Mouse (Mus musculus) midbrain, embryonic 10.5 days (tissue): Measurements from ENCODE around the gene Nsg1. TPM values are rescaled to one million over a fixed set of nuclear protein-coding genes. Genes with fewer than 3 reads are reported as not detected.

Experiments used
- DNase-seq: peaks from one replicate; pipeline ENCODE4 v3.0.0-alpha.2; 2017; ENCODE audit warnings: low spot score
- H3K27ac ChIP-seq: fragments of 300-500 bp; sonication (generic); replicated peaks from 2 replicates; pipeline ENCODE4 v1.5.1; 2016; ENCODE audit warnings: mild to moderate bottlenecking
- H3K27me3 ChIP-seq: fragments of 300-500 bp; sonication (generic); 2 replicates; pipeline ENCODE4 v1.6.1; 2016; ENCODE audit warnings: low read depth, mild to moderate bottlenecking; ENCODE audit not compliant: poor library complexity, severe bottlenecking
- H3K36me3 ChIP-seq: fragments of 300-500 bp; sonication (generic); 2 replicates; pipeline ENCODE4 v1.6.1; 2016; ENCODE audit warnings: mild to moderate bottlenecking, moderate library complexity
- H3K4me1 ChIP-seq: fragments of 300-500 bp; sonication (generic); 2 replicates; pipeline ENCODE4 v1.6.1; 2016
- H3K4me3 ChIP-seq: fragments of 300-500 bp; sonication (generic); 2 replicates; pipeline ENCODE4 v1.5.1; 2016; ENCODE audit warnings: mild to moderate bottlenecking, moderate library complexity
- H3K9me3 ChIP-seq: fragments of 300-500 bp; sonication (generic); replicated peaks from 2 replicates; pipeline ENCODE4 v1.6.1; 2016; ENCODE audit warnings: mild to moderate bottlenecking
- WGBS: fragments of 180-500 bp; shearing (Covaris S2); methylation state at CpG from one replicate; pipeline ENCODE4 v1.1.7; 2016; 5-methylcytosine and 5-hydroxymethylcytosine counted together
- polyA plus RNA-seq: library from polyadenylated mRNA; unstranded; fragments of >200 nt; fragmentation: Nextera tagmentation; extraction: Ambion mirVana; gene quantifications from 2 replicates; pipeline ENCODE4 v1.2.1, GENCODE M21; 2016

The Nsg1 gene
- polyA plus RNA-seq, 1 experiment from 2014 or later: 115 TPM

GRCm38 (mm10) chr5:38129339-38129738, 30.4 kb downstream of the Nsg1 start:
- no peak overlapping the region for H3K27ac ChIP-seq
- WGBS: 94% methylated on average over 2 of the region's 2 CpGs
- H3K4me3 ChIP-seq: no peak overlapping the region
- no peaks in the 10 kb centered on the region for H3K27me3 ChIP-seq
- H3K9me3 ChIP-seq: no peaks in the 10 kb centered on the region
- peaks cover 35% of the 10 kb centered on the region for H3K36me3 ChIP-seq
- H3K4me1 ChIP-seq: no peaks in the 10 kb centered on the region
- DNase-seq: no peak

GRCm38 (mm10) chr5:38126519-38127306, 33.0 kb downstream of the Nsg1 start:
- Histone ChIP-seq H3K4me3 (no peak overlapping the region), H3K27me3 (no peaks in the 10 kb centered on the region), H3K27ac (peak overlapping the region; percentile 1; the same call in 1 of the 2 replicates), H3K4me1 (no peaks in the 10 kb centered on the region), H3K36me3 (peaks cover 47% of the 10 kb centered on the region), H3K9me3 (no peaks in the 10 kb centered on the region)
- no peak for DNase-seq
- whole genome bisulfite sequencing: 87% methylated on average over 13 of the region's 13 CpGs

- WGBS: 94% methylated on average over 7 of the region's 7 CpGs
- DNase-seq: no peak
- H3K27me3 ChIP-seq: no peaks in the 10 kb centered on the region
- H3K36me3 ChIP-seq: peaks cover 33% of the 10 kb centered on the region
- H3K27ac ChIP-seq: no peak overlapping the region
- H3K9me3 ChIP-seq: no peaks in the 10 kb centered on the region
- H3K4me3 ChIP-seq: no peak overlapping the region
- no peaks in the 10 kb centered on the region for H3K4me1 ChIP-seq
Observed at GRCm38 (mm10) chr5:38121699-38122098, 38.0 kb downstream of the Nsg1 start.

GRCm38 (mm10) chr5:38119268-38119667, 40.4 kb downstream of the Nsg1 start:
- 91% methylated on average over 5 of the region's 5 CpGs for WGBS
- Histone ChIP-seq H3K27ac (no peak overlapping the region), H3K4me3 (no peak overlapping the region), H3K36me3 (peaks cover 43% of the 10 kb centered on the region), H3K4me1 (no peaks in the 10 kb centered on the region), H3K27me3 (no peaks in the 10 kb centered on the region), H3K9me3 (no peaks in the 10 kb centered on the region)
- no peak for DNase-seq

- 77% methylated on average over 1 of the region's 1 CpGs for WGBS
- Histone ChIP-seq H3K9me3 (no peaks in the 10 kb centered on the region), H3K27me3 (no peaks in the 10 kb centered on the region), H3K27ac (no peak overlapping the region), H3K4me1 (no peaks in the 10 kb centered on the region), H3K4me3 (no peak overlapping the region), H3K36me3 (peaks cover 35% of the 10 kb centered on the region)
- no peak for DNase-seq
Observed at GRCm38 (mm10) chr5:38117056-38117455, 42.7 kb downstream of the Nsg1 start.

- Histone ChIP-seq H3K36me3 (peaks cover 43% of the 10 kb centered on the region), H3K27ac (no peak overlapping the region), H3K27me3 (no peaks in the 10 kb centered on the region), H3K4me1 (no peaks in the 10 kb centered on the region), H3K4me3 (no peak overlapping the region), H3K9me3 (no peaks in the 10 kb centered on the region)
- DNase-seq: no peak
- 96% methylated on average over 2 of the region's 2 CpGs for WGBS
Observed at GRCm38 (mm10) chr5:38114526-38114925, 45.2 kb downstream of the Nsg1 start.

- 91% methylated on average over 10 of the region's 10 CpGs for WGBS
- H3K9me3 ChIP-seq: no peaks in the 10 kb centered on the region
- peaks cover 43% of the 10 kb centered on the region for H3K36me3 ChIP-seq
- no peak overlapping the region for H3K27ac ChIP-seq
- DNase-seq: no peak
- 0 out of 2 replicates have a peak, but pooled peaks cover 4% of the 10 kb centered on the region for H3K4me1 ChIP-seq
- no peak overlapping the region for H3K4me3 ChIP-seq
- no peaks in the 10 kb centered on the region for H3K27me3 ChIP-seq
Observed at GRCm38 (mm10) chr5:38106807-38107206, 52.9 kb downstream of the Nsg1 start.

GRCm38 (mm10) chr5:38106080-38106697, 53.5 kb downstream of the Nsg1 start:
- peaks cover 41% of the 10 kb centered on the region for H3K36me3 ChIP-seq
- WGBS: 94% methylated on average over 14 of the region's 14 CpGs
- no peak overlapping the region for H3K4me3 ChIP-seq
- H3K27ac ChIP-seq: no peak overlapping the region
- DNase-seq: no peak
- H3K27me3 ChIP-seq: no peaks in the 10 kb centered on the region
- 0 out of 2 replicates have a peak, but pooled peaks cover 4% of the 10 kb centered on the region for H3K4me1 ChIP-seq
- H3K9me3 ChIP-seq: no peaks in the 10 kb centered on the region

GRCm38 (mm10) chr5:38102945-38103344, 56.8 kb downstream of the Nsg1 start:
- Histone ChIP-seq H3K27ac (no peak overlapping the region), H3K9me3 (no peaks in the 10 kb centered on the region), H3K27me3 (no peaks in the 10 kb centered on the region), H3K4me3 (no peak overlapping the region), H3K36me3 (peaks cover 28% of the 10 kb centered on the region), H3K4me1 (0 out of 2 replicates have a peak, but pooled peaks cover 4% of the 10 kb centered on the region)
- 80% methylated on average over 2 of the region's 2 CpGs for WGBS
- no peak for DNase-seq

GRCm38 (mm10) chr5:38099139-38099676, 60.5 kb downstream of the Nsg1 start:
- no peaks in the 10 kb centered on the region for H3K9me3 ChIP-seq
- H3K27ac ChIP-seq: no peak overlapping the region
- H3K4me3 ChIP-seq: no peak overlapping the region
- H3K36me3 ChIP-seq: no peaks in the 10 kb centered on the region
- WGBS: 89% methylated on average over 2 of the region's 2 CpGs
- H3K4me1 ChIP-seq: 0 out of 2 replicates have a peak, but pooled peaks cover 4% of the 10 kb centered on the region
- no peak for DNase-seq
- H3K27me3 ChIP-seq: no peaks in the 10 kb centered on the region

- WGBS: 68% methylated on average over 4 of the region's 4 CpGs
- DNase-seq: no peak
- H3K4me1 ChIP-seq: no peaks in the 10 kb centered on the region
- no peaks in the 10 kb centered on the region for H3K36me3 ChIP-seq
- no peak overlapping the region for H3K4me3 ChIP-seq
- no peaks in the 10 kb centered on the region for H3K9me3 ChIP-seq
- no peaks in the 10 kb centered on the region for H3K27me3 ChIP-seq
- no peak overlapping the region for H3K27ac ChIP-seq
Observed at GRCm38 (mm10) chr5:38097501-38098093, 62.1 kb downstream of the Nsg1 start.

GRCm38 (mm10) chr5:38094331-38094730, 65.4 kb downstream of the Nsg1 start:
- WGBS: 98% methylated on average over 2 of the region's 2 CpGs
- Histone ChIP-seq H3K27me3 (no peaks in the 10 kb centered on the region), H3K4me1 (peaks cover 9% of the 10 kb centered on the region), H3K4me3 (no peak overlapping the region), H3K27ac (no peak overlapping the region), H3K9me3 (no peaks in the 10 kb centered on the region), H3K36me3 (no peaks in the 10 kb centered on the region)
- DNase-seq: no peak

GRCm38 (mm10) chr5:38091966-38092304, 67.8 kb downstream of the Nsg1 start:
- no peaks in the 10 kb centered on the region for H3K9me3 ChIP-seq
- H3K4me3 ChIP-seq: no peak overlapping the region
- peaks cover 9% of the 10 kb centered on the region for H3K4me1 ChIP-seq
- no peak for DNase-seq
- 82% methylated on average over 2 of the region's 2 CpGs for WGBS
- H3K27me3 ChIP-seq: no peaks in the 10 kb centered on the region
- no peak overlapping the region for H3K27ac ChIP-seq
- no peaks in the 10 kb centered on the region for H3K36me3 ChIP-seq
